Mouse (Mus musculus): ENCODE measurements around the gene Tlnrd1.

DNA sequence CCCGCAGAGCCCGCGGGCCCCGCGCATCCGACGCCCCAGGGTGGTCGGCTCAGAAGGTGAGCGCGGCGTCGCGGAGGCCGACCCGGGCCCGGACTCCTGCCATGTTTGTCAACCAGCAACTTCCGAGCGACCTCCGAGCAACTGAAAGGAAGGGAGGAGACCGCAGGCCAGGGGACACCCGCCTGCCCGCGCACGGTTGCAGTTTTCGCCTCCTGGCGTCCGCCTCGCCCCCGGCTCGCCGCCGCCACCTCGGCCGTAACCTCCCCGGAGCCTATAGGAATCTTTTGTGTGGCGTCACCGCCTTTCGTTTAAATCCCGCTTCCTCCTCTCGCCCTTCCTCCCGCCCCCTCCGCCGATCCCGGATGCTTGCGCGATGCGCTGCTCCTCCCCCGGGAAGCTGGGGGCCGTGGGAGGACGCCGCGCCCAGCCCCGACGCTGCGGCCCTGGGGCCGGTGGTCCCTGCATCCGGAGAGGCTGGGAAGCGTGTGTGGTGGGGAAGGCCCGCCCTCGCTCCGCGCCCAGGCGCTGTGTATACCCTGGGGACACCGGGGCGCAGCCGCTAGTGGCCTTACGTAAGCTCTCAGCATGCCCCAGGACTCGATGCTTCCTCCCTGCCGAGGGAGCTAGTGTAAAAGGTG, at the start of gene Tlnrd1, which contains the start of gene Mesd:
- TF ChIP-seq CTCF (IDR thresholded peaks at IDR 0.05; ENCODE audit: extremely low read depth, insufficient read depth, low read length) (no peak), POLR2A (IDR thresholded peaks at IDR 0.05; ENCODE audit: extremely low read depth, insufficient read depth, low read length) (peak; percentile 66)
